Mouse (Mus musculus) gastrocnemius, postnatal 14 days (tissue): ENCODE results near the gene Zmym5. TPM values are rescaled to one million over a fixed set of nuclear protein-coding genes. Genes with fewer than 3 reads are reported as not detected.
"Not testable (repeated sequence)": the region's sequence is repeated elsewhere in the genome, so short reads cannot be mapped to it uniquely, and the experiment has no call there.

Experiments used
- DNase-seq: peaks from one replicate; pipeline ENCODE4 v3.0.0; 2021; ENCODE audit warnings: mixed read lengths
- intact Hi-C: fragments of 180-260 bp; cut with DNase I; formaldehyde crosslinking; loops from one replicate; pipeline ENCODE4 v1.15.1; 2025; ENCODE audit warnings: low total_unique reads
- total RNA-seq, 2 experiments: library from RNA; stranded (reverse); gene quantifications; 2 replicates each; pipeline ENCODE4 v1.2.3; 2021

Gene Zmym5
- total RNA-seq, 2 experiments from 2014 or later: 14.9 to 18.2 TPM

DNA sequence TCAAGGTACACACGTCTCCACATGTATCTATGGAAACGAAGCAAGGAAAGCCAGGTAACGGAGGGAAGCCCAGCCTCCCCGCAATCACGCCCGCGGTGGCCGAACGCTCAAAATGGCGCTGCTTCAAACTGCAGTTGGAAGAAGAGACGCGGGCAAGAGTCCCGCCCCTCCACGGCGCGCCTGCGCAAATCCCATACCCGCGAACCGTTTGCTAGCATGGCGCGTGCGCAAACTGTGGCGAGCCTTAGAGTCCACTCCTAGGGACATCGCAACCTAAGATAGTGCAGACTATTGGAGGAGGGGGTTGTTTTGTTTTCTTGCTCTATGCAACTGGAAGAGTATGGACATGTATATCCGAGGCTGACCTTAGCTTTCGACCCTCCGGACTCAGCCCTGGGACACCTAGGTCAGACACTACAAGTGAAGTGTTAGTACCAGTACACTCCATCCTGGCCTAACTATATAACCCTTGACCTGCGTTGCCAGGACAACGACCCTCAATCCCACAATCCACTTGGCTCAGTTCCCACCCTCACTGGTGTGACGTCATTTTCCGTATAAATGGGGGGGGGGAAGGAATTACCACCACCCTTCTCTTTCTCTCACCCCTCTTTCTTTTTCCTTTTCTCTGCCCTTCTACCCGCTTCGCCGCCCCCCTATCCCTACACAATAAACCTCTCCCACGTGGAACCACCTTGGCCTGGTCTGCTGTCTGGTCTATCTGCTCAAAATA is 33.1 kb downstream of the Zmym5 start, which contains the start of gene Pspc1:
Gene Pspc1 (minus strand): TSS at position 117 of the 733 bp plus-strand sequence.
- intact Hi-C loops: no loop called here
- peak; percentile 96 for DNase-seq

DNA sequence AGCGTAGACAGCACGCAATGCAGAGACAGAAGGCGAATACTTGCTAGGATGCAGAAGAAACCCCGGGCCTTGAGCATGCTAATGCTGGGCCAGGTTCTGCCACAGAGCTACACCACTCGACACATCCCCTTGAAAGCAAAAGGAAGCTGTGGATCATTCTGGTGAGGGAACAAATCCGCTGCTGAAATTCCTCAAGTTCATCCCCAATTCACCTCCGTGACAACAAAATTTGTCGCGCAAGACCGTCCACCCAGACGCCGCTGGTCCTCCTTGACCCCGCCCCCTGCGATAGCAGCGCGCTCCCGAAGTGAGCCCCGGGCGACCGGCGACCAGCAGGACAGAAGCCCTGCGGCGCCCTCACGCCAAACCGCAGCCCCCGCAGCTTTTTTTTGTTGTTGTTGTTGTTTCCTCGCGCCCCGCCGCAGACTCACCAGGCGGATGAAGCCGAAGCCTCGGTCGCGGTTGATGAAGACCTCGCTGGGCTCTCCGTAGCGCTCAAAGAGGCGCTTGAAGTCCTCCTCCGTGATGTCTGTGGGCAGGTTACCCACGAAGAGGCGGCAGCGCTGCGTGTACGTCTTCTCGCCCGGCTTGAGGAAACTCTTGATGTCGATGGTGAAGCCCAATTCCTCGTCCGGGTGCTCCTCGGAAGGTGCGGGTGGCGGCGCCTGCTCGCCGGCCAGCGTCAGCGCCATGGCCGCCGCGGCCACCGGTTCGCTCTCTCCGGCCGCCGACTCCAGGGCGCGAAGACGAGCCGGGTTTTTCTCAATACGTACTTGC is 34.0 kb downstream of the Zmym5 start:
- intact Hi-C loops: no loop called here
- peak; percentile 74 for DNase-seq

DNA sequence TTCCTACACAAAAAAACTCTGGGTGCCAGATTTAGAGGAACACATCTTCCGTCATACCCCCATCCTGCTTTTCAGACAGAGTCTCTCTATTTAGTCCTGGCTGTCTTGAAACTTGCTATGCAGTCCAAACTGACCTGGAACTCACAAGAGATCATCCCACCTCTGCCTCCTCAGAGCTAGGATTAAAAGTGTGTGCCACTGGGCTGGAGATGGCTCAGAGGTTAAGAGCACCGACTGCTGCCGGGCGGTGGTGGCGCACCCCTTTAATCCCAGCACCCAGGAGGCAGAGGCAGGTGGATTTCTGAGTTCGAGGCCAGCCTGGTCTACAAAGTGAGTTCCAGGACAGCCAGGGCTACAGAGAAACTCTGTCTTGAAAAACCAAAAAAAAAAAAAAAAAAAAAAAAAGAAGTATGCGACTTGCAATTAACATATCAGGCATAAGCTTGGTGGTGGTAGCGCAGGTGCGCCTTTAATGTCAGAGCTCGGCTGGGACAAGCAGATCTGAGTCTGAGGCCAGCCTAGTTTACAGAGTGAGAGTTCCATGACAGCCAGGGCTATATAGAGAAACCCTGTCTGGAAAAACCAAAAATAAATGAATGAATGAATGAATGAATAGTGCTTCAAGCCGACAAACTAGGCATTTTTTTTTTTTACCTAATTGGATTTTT is 34.8 kb downstream of the Zmym5 start:
- DNase-seq: no peak
- intact Hi-C loops: no loop called here

DNA sequence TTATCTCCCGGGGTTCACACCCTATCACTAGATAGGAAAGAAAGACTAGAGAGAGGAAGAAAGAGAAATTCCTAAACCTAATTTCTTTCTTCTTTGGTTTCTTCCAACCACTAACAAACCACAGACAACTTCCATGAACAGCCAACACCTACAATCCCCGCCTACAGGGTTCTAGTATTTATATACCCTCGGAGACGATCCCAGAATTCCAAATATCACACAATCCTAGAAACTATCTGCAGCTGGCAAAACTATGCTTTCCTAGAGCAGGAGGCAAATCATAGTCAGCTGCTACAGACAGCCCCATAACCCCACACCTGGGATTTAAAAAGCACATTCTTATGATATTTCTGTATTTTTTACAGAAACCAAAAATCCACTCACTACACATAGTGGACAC is 36.1 kb downstream of the Zmym5 start:
- DNase-seq: no peak
- intact Hi-C loops: no loop called here

DNA sequence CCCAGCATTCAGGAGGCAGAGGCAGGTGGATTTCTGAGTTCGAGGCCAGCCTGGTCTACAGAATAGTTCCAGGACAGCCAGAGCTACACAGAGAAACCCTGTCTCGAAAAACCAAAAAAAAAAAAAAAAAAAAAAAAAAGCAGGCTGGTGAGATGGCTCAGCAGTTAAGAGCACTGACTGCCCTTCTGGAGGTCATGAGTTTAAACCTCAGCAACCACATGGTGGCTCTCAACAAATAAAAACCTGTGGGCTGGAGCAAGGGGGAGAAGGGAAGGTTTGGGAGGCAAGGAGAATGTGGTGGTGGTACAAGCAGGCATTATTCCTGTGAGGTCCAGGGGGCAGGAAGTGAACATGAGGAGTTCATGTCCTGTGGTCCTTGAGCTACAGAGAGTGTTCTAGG is 45.1 kb downstream of the Zmym5 start:
- DNase-seq, intact Hi-C loops: not testable (repeated sequence)

DNA sequence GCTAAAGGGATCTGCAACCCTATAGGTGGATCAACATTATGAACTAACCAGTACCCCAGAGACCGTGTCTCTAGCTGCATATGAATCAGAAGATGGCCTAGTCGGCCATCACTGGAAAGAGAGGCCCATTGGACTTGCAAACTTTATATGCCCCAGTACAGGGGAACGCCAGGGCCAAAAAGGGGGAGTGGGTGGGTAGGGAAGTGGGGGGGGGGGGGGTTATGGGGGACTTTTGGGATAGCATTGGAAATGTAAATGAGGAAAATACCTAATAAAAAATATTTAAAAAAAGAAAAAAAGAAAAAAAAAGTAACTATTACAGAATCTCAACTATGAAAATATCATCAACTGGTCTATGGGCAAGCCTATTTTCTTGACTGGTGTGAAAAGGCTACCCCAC is 46.4 kb downstream of the Zmym5 start:
- DNase-seq, intact Hi-C loops: not testable (repeated sequence)

DNA sequence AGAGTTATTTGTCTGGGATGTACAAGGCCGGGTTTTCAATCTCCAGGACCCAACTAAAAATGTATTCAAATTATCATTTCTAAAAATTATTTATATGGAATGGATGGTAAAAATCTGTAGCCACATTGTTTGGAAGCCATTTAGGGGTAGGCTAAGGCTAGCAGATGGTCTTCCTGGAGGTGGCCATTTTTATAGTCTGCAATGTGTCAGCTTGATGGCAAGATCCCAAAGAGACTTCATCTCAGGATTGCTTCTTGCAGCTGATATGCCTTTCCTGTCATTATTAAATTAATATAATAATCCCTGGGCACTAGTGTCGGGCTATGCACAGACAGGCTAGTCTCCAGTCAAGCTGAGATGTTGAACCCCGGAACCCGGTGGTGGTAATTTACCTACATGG is 60.2 kb downstream of the Zmym5 start:
- DNase-seq: no peak
- intact Hi-C loops: no loop called here

Other genes starting within 250 kb of the Zmym5 start
- gene Cenpj, start 236.3 kb downstream of the Zmym5 start, total RNA-seq: 1 to 10 TPM; 1.9 to 3.1 TPM
- gene Parp4, start 236.1 kb downstream of the Zmym5 start, total RNA-seq: 10 to 100 TPM in 1 of 2 experiments, 1 to 10 TPM in 1; 9.5 to 10.5 TPM
- 10 to 100 TPM; 16.4 to 18.2 TPM for gene Mphosph8, start 143.5 kb downstream of the Zmym5 start, total RNA-seq
- gene Pspc1, start 33.4 kb downstream of the Zmym5 start, total RNA-seq: 1 to 10 TPM; 8.2 to 9.7 TPM
- gene Zmym2, start 74.9 kb upstream of the Zmym5 start, total RNA-seq: 10 to 100 TPM; 26.2 to 29.5 TPM
- gene Gja3, start 246.4 kb upstream of the Zmym5 start, total RNA-seq: 1 to 10 TPM in 1 of 2 experiments, under 1 TPM in 1; 0.64 to 1.9 TPM